Mouse (Mus musculus) limb, embryonic 15.5 days (tissue): ENCODE results near the gene Mras. TPM values are rescaled to one million over a fixed set of nuclear protein-coding genes. Genes with fewer than 3 reads are reported as not detected.
A peak's percentile ranks its signal among the peaks of the same experiment; 100 is the strongest.

ENCODE experiments used
- ATAC-seq: fragments of 200-750 bp; cut with Nextera tagmentation; 2 replicates; pipeline ENCODE4 v1.8.0; 2017; ENCODE audit warnings: low read depth, moderate TSS enrichment; ENCODE audit not compliant: insufficient number of reproducible peaks, low FRiP score, low TSS enrichment
- H3K27ac ChIP-seq: fragments of 300-500 bp; sonication (generic); 2 replicates; pipeline ENCODE4 v1.5.1; 2015; ENCODE audit warnings: moderate library complexity, mild to moderate bottlenecking, inconsistent platforms
- H3K27me3 ChIP-seq: fragments of 300-500 bp; sonication (generic); 2 replicates; pipeline ENCODE4 v1.6.1; 2015; ENCODE audit warnings: inconsistent platforms
- H3K36me3 ChIP-seq: fragments of 300-500 bp; sonication (generic); 2 replicates; pipeline ENCODE4 v1.6.1; 2015; ENCODE audit warnings: inconsistent platforms
- H3K4me1 ChIP-seq: fragments of 300-500 bp; sonication (generic); 2 replicates; pipeline ENCODE4 v1.6.1; 2015; ENCODE audit warnings: inconsistent platforms
- H3K4me2 ChIP-seq: fragments of 300-500 bp; sonication (generic); 2 replicates; pipeline ENCODE4 v1.6.1; 2015; ENCODE audit warnings: mild to moderate bottlenecking, inconsistent platforms
- H3K4me3 ChIP-seq: fragments of 300-500 bp; sonication (generic); 2 replicates; pipeline ENCODE4 v1.5.1; 2015; ENCODE audit warnings: mild to moderate bottlenecking, inconsistent platforms
- H3K9ac ChIP-seq: fragments of 300-500 bp; sonication (generic); 2 replicates; pipeline ENCODE4 v1.6.1; 2015; ENCODE audit warnings: inconsistent platforms
- H3K9me3 ChIP-seq: fragments of 300-500 bp; sonication (generic); 2 replicates; pipeline ENCODE4 v1.6.1; 2016; ENCODE audit warnings: inconsistent platforms
- WGBS: fragments of 180-500 bp; shearing (Covaris S2); methylation state at CpG from one replicate; pipeline ENCODE4 v1.1.7; 2015; 5-methylcytosine and 5-hydroxymethylcytosine counted together
- polyA plus RNA-seq: library from polyadenylated mRNA; unstranded; fragments of >200 nt; fragmentation: Nextera tagmentation; extraction: Ambion mirVana; gene quantifications from 2 replicates; pipeline ENCODE4 v1.2.1, GENCODE M21; 2015

Gene Mras
- polyA plus RNA-seq, 1 experiment from 2014 or later, result 27.7 TPM

DNA sequence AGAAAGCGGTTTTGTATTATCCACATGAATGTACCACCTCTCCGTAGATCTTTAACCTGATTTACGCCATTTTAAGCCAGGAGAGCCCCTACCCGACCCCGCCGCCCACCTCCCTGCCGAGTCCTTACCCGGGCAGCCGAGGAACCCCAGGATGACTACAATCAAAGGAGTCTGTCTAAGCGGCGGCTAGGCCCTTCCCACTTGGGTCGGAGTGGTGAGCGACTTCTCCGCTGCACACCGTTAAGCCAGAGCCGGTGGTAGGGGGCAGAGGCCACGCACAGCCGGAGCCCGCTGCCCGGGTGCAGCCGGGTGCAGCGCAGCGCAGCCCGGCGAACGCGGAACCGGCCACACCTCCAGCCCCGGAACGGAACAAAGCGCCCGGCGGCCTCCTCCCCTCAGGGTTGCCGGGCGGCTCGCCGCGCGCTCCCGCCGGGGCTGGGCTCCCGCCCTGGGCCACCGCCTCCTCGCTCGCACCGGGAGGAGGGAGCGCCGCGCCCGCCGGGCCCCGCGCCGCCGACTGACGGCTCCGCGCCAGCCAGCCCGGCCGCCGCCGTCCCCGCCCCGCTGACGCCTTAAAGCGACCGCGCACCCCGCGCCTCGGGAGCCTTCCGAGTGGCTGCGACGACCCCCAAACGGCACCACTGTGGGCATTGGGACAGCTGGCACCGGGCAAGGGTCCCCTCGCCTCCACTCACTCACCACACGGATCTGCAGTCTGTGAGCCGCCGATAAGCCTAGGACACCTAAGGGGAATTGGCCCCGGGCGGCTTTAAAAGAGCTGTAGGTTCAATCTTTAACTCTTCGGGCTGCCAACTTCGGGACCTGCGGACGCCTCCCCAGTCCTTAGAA, 775 bp downstream of the Mras start:
- WGBS, result under 1% methylated on average over 68 of the region's 86 CpGs
- Histone ChIP-seq H3K27ac (peak overlapping the region; percentile 90), H3K36me3 (no peaks in the 10 kb centered on the region), H3K9ac (peak overlapping the region; percentile 74), H3K9me3 (no peaks in the 10 kb centered on the region), H3K4me3 (peak overlapping the region; percentile 79), H3K4me1 (peaks cover 43% of the 10 kb centered on the region), H3K27me3 (peaks cover 18% of the 10 kb centered on the region), H3K4me2 (peak overlapping the region; percentile 81)
- peak; percentile 62 for ATAC-seq

DNA sequence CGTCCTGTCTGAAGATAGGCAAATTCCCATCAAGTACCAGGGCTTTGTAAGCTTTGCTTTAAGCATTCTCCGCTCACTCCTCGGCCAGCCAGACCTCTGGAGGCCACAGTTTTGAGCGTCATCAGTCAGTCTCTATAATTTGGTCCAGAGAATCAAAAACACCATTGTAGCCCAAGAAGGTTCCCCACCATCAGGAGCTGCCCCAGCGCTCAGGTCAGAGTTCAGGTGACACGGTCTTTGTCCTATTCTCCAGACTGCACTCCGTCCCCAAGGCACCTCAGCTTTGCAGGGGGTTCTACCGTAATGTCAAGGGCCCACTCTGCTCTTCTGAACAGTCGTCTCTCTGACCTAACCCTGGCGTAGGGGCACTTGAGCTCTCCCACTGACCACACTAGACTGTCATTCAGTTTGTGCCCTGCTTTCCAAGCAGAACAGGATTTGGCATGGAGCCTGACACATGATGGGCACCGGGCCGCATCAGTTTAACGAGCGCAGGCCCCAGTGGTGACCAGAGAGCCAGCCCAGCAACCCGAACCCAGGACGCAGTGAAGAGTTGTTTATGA, 1.5 kb downstream of the Mras start:
- Histone ChIP-seq H3K4me3 (peak overlapping the region; percentile 79), H3K9me3 (no peaks in the 10 kb centered on the region), H3K9ac (peak overlapping the region; percentile 74), H3K4me1 (peaks cover 43% of the 10 kb centered on the region), H3K36me3 (no peaks in the 10 kb centered on the region), H3K27me3 (peaks cover 18% of the 10 kb centered on the region), H3K27ac (peak overlapping the region; percentile 90), H3K4me2 (peak overlapping the region; percentile 81)
- ATAC-seq, result no peak
- WGBS, result 12% methylated on average over 16 of the region's 16 CpGs

DNA sequence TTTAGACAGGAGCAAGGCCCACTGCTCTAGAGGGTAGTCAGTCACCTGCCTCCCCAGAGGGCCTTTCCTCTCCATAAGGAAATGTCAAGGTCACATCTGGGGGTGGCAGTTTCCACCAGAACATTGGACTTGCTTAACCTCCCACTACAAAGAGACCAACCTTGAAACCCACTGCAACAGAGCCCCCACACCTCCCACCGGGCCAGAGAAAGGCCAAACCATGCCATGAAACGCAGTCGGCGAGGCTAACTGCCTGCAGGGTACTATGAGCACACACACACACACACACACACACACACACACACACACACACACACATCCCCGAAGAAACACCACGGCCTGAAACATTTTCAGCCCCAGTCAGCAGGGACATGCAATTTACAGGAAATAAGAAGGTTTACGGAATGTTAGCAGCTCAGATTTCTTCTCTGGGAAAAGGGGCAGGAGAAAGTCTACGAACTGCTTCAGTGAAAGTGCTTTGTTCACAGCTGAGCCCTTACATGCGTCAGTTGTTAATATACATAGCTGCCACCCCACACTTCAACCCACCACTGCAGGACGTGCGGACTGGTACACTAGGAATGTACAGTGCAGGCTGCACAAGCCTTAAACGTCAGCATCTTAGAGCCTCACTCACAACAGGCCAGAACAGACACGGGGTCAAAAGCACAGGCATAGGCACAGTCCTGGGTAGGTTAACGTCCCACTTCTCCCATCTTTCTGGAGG, 2.1 kb downstream of the Mras start:
- no peaks in the 10 kb centered on the region for H3K9me3 ChIP-seq
- peak overlapping the region; percentile 81 for H3K4me2 ChIP-seq
- WGBS, result 12% methylated on average over 14 of the region's 14 CpGs
- peak overlapping the region; percentile 74 for H3K9ac ChIP-seq
- H3K36me3 ChIP-seq, result no peaks in the 10 kb centered on the region
- ATAC-seq, result peak; percentile 43; the same call in 1 of the 2 replicates
- H3K27ac ChIP-seq, result peak overlapping the region; percentile 90
- H3K4me1 ChIP-seq, result peaks cover 43% of the 10 kb centered on the region
- H3K4me3 ChIP-seq, result peak overlapping the region; percentile 79
- peaks cover 18% of the 10 kb centered on the region for H3K27me3 ChIP-seq

DNA sequence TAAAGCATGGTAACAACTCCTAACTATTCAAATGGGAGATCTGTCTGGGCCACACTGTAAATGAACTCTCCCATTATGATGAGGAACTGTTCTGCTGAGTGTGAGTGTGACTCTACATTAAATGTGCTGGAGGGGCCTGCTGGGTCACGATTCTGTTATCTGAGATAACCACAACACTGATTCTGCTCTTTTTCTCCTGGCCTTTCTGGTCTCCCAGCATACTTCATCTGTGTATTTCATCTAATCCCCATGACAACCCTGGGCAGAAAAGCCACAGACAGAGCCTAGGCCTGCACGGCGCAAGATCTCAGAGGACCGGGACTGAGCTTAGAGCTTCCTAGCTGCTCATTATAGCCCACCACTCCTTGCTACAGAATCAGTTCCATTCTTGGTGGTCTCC, 4.7 kb downstream of the Mras start:
- H3K4me3 ChIP-seq, result no peak overlapping the region
- no peaks in the 10 kb centered on the region for H3K9me3 ChIP-seq
- peaks cover 56% of the 10 kb centered on the region for H3K4me1 ChIP-seq
- 89% methylated on average over 4 of the region's 4 CpGs for WGBS
- no peak overlapping the region for H3K27ac ChIP-seq
- no peaks in the 10 kb centered on the region for H3K36me3 ChIP-seq
- no peak for ATAC-seq
- no peak overlapping the region for H3K4me2 ChIP-seq
- H3K27me3 ChIP-seq, result peaks cover 2% of the 10 kb centered on the region
- H3K9ac ChIP-seq, result no peak overlapping the region

DNA sequence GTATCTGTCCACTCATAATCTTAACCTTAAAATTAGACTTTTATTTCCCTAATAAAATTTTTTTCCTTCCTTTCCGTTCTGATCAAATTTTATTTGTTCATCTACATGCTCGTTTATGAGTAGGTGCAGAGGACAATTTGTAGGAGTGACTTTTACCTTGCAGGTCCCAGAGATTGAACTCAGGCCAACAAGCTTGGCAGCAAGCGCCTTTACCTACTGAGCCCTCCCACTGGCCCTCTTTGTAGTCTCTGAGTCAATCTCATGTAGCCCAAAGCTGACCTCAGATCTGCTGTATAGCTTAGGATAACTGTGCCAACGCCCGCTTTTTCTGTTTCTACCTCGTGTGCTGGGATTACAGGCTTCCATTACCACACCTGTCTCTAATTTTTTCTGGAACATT, 5.2 kb downstream of the Mras start:
- H3K27me3 ChIP-seq, result no peaks in the 10 kb centered on the region
- H3K4me2 ChIP-seq, result no peak overlapping the region
- 59% methylated on average over 6 of the region's 6 CpGs for WGBS

DNA sequence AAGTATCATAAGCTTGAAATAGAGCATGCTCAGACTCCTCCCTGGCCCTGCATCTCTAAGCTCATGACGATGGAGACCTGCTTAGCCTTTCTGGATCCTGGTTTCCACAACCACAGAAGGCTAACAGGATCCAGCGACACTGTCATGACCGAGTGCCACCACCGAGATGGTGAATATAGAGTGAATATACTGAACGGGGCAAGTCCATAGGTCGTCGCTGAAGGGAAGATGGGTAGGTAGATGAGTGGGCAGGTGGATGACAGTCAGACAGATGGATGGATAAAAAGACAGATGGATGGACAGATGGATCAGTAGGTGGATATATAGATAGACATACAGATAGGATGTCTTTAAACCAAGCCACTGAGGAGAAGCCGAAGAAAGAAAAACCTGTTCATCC, 5.8 kb downstream of the Mras start:
- H3K9me3 ChIP-seq, result no peaks in the 10 kb centered on the region

More for the DNA sequence above, 5.2 kb downstream of the Mras start:
- H3K27ac ChIP-seq, result no peak overlapping the region
- H3K4me1 ChIP-seq, result peaks cover 51% of the 10 kb centered on the region
- H3K9ac ChIP-seq, result no peak overlapping the region
- ATAC-seq, result no peak
- no peak overlapping the region for H3K4me3 ChIP-seq
- no peaks in the 10 kb centered on the region for H3K9me3 ChIP-seq
- H3K36me3 ChIP-seq, result no peaks in the 10 kb centered on the region

DNA sequence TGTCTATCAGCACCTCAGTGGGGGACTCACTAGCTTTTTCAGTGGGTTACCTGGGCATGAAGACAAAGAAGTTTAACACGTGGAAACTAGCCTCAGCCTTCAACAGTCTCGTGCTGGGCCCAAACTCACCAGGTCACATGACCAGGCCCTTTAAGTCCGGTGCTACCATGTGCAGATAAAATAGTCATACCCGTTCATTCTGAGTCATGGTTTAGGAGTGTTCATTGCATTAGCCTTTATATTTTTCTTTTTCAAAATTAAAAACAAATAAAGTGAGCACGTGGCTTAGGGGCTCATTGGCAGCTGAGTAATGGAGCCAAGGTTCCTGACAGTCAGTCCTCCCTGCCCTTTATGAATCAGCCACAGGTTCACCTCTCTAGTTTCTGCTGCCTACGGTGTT, 6.4 kb downstream of the Mras start:
- Histone ChIP-seq H3K4me2 (no peak overlapping the region), H3K36me3 (no peaks in the 10 kb centered on the region), H3K4me1 (peaks cover 48% of the 10 kb centered on the region), H3K27ac (no peak overlapping the region), H3K9me3 (no peaks in the 10 kb centered on the region), H3K27me3 (no peaks in the 10 kb centered on the region), H3K9ac (no peak overlapping the region), H3K4me3 (no peak overlapping the region)
- WGBS, result 70% methylated on average over 6 of the region's 6 CpGs
- ATAC-seq, result no peak

More for the DNA sequence above, 5.8 kb downstream of the Mras start:
- no peak for ATAC-seq
- Histone ChIP-seq H3K4me2 (no peak overlapping the region), H3K9ac (no peak overlapping the region), H3K36me3 (no peaks in the 10 kb centered on the region), H3K27me3 (no peaks in the 10 kb centered on the region), H3K4me3 (no peak overlapping the region), H3K27ac (no peak overlapping the region), H3K4me1 (peaks cover 50% of the 10 kb centered on the region)
- 86% methylated on average over 8 of the region's 8 CpGs for WGBS

DNA sequence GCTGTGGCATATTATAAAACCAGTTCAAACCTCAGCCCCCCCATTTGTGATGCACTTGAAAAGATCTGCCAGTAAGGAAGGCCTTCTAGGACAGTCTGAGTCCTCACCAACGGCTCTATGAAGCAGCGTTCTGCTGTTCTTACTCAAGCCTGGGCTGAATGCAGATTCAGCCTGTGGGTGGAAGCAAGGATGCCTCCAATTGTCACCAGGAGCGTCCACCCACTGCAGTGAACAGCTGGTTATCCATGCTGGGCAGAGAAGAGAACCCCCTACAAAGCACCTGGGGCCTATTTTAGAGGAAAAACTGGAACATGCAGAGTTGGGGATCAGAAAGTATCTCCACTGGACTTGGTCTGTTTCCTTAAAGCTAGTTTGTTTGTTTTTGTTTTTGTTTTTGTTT, 7.3 kb downstream of the Mras start:
- no peaks in the 10 kb centered on the region for H3K27me3 ChIP-seq
- no peak for ATAC-seq
- H3K36me3 ChIP-seq, result no peaks in the 10 kb centered on the region
- no peak overlapping the region for H3K4me2 ChIP-seq
- peaks cover 47% of the 10 kb centered on the region for H3K4me1 ChIP-seq
- no peak overlapping the region for H3K9ac ChIP-seq
- H3K27ac ChIP-seq, result no peak overlapping the region
- WGBS, result 79% methylated on average over 3 of the region's 3 CpGs
- no peaks in the 10 kb centered on the region for H3K9me3 ChIP-seq
- no peak overlapping the region for H3K4me3 ChIP-seq

GRCm38 (mm10) chr9:99428601-99429331, 8.4 kb downstream of the Mras start:
- Histone ChIP-seq H3K9ac (no peak overlapping the region), H3K4me1 (peaks cover 51% of the 10 kb centered on the region), H3K36me3 (no peaks in the 10 kb centered on the region), H3K27me3 (no peaks in the 10 kb centered on the region), H3K9me3 (no peaks in the 10 kb centered on the region), H3K4me2 (no peak overlapping the region), H3K27ac (peak overlapping the region; percentile 33; the same call in 1 of the 2 replicates), H3K4me3 (no peak overlapping the region)
- ATAC-seq, result no peak
- 49% methylated on average over 11 of the region's 11 CpGs for WGBS

DNA sequence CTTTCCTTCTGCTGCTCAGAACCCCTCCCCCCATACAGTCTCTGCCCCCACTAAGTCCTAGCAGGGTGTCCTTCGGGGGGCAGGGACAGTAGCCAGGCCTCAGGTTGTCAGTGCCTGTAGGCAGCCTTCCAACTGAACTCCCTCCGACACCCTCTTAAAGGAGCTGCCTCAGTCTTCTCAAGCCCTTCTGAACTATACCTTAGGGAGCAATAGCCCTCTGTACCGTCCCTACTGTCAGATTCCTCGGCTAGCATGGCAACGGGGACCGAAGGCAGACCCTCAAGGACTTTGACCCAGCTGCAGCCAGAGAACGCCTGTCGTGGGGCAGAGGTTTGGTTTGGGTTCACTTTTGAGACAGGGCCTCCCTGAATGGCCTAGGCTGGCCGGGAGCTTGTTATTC, 11.9 kb downstream of the Mras start:
- Histone ChIP-seq H3K27ac (0 out of 2 replicates have a peak overlapping the region, but pooled peaks have one; percentile 34), H3K9ac (no peak overlapping the region), H3K27me3 (no peaks in the 10 kb centered on the region), H3K36me3 (no peaks in the 10 kb centered on the region), H3K4me1 (peaks cover 39% of the 10 kb centered on the region), H3K4me2 (no peak overlapping the region), H3K9me3 (no peaks in the 10 kb centered on the region), H3K4me3 (no peak overlapping the region)
- WGBS, result 53% methylated on average over 9 of the region's 9 CpGs
- ATAC-seq, result no peak

DNA sequence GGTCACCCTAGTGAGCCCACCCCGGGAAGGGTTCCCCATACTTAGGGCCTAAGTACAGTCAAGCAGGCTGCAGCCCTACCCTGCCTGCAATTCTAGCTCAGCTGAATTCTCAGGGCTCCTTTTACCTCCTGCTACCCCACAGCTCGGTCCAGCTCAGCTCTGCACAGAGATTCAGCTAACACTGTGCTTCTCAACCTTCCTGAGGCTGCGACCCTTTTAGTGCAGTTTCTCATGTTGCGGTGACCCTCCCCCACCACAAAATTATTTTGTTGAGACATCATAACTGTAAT, 12.7 kb downstream of the Mras start:
- Histone ChIP-seq H3K4me2 (no peak overlapping the region), H3K9ac (no peak overlapping the region), H3K4me1 (peaks cover 34% of the 10 kb centered on the region), H3K9me3 (no peaks in the 10 kb centered on the region), H3K27me3 (no peaks in the 10 kb centered on the region), H3K4me3 (no peak overlapping the region), H3K27ac (no peak overlapping the region), H3K36me3 (no peaks in the 10 kb centered on the region)
- WGBS, result 47% methylated on average over 4 of the region's 4 CpGs
- ATAC-seq, result no peak
